Mouse (Mus musculus) intestine, embryonic 16.5 days (tissue): ENCODE results near the gene Armc9. TPM values are rescaled to one million over a fixed set of nuclear protein-coding genes. Genes with fewer than 3 reads are reported as not detected.

Source experiments
- ATAC-seq: fragments of 200-750 bp; cut with Nextera tagmentation; 2 replicates; pipeline ENCODE4 v1.8.0; 2017; ENCODE audit warnings: moderate TSS enrichment, moderate library complexity
- H3K27ac ChIP-seq: fragments of 300-500 bp; sonication (generic); 2 replicates; pipeline ENCODE4 v1.5.1; 2014; ENCODE audit warnings: mild to moderate bottlenecking, low read length
- H3K27me3 ChIP-seq: fragments of 300-500 bp; sonication (generic); replicated peaks from 2 replicates; pipeline ENCODE4 v1.6.1; 2014; ENCODE audit warnings: low read length, control low read depth, mixed read lengths; ENCODE audit not compliant: control insufficient read depth, insufficient read depth
- H3K36me3 ChIP-seq: fragments of 300-500 bp; sonication (generic); 2 replicates; pipeline ENCODE4 v1.6.1; 2014; ENCODE audit warnings: low read length, control low read depth; ENCODE audit not compliant: control insufficient read depth, insufficient read depth
- H3K4me1 ChIP-seq: fragments of 300-500 bp; sonication (generic); 2 replicates; pipeline ENCODE4 v1.6.1; 2014; ENCODE audit warnings: low read length, control low read depth, mixed read lengths; ENCODE audit not compliant: control insufficient read depth, insufficient read depth
- H3K4me2 ChIP-seq: fragments of 300-500 bp; sonication (generic); 2 replicates; pipeline ENCODE4 v1.6.1; 2014; ENCODE audit warnings: low read depth, low read length, control low read depth
- H3K4me3 ChIP-seq: fragments of 300-500 bp; sonication (generic); 2 replicates; pipeline ENCODE4 v1.5.1; 2014; ENCODE audit warnings: mild to moderate bottlenecking, low read length
- H3K9ac ChIP-seq: fragments of 300-500 bp; sonication (generic); 2 replicates; pipeline ENCODE4 v1.6.1; 2014; ENCODE audit warnings: low read depth, low read length
- H3K9me3 ChIP-seq: fragments of 300-500 bp; sonication (generic); 2 replicates; pipeline ENCODE4 v1.6.1; 2016; ENCODE audit warnings: low read length, control low read depth; ENCODE audit not compliant: control insufficient read depth
- WGBS: fragments of 180-500 bp; shearing (Covaris S2); extraction: QIAGEN DNeasy Blood & Tissue Kit; methylation state at CpG from one replicate; pipeline ENCODE4 v1.1.7; 2014; 5-methylcytosine and 5-hydroxymethylcytosine counted together
- polyA plus RNA-seq: library from polyadenylated mRNA; unstranded; fragments of >200 nt; fragmentation: Nextera tagmentation; extraction: Ambion mirVana; gene quantifications from 2 replicates; pipeline ENCODE4 v1.2.1, GENCODE M21; 2015

The Armc9 gene
- polyA plus RNA-seq, 1 experiment from 2014 or later = 15.2 TPM

DNA sequence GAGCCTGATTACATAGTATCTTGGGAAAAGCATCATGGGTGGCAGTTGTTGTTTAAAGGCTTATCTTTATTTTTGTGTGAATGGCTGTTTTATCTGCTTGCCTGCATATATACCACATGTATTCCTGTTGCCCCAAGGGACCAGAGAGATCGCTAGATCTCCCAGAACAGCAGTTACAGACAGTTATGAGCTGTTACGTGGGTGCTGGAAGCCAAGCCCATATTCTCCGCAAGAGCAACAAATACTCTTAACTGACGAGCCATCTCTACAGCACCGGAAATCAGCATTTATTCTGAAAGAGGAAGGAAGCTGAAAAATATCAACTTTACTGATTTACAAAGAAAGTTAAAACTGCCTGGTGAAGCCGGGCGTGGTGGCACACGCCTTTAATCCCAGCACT, 74.1 kb downstream of the Armc9 start:
- ATAC-seq = no peak
- no peaks in the 10 kb centered on the region for H3K36me3 ChIP-seq
- H3K27ac ChIP-seq = no peak overlapping the region

DNA sequence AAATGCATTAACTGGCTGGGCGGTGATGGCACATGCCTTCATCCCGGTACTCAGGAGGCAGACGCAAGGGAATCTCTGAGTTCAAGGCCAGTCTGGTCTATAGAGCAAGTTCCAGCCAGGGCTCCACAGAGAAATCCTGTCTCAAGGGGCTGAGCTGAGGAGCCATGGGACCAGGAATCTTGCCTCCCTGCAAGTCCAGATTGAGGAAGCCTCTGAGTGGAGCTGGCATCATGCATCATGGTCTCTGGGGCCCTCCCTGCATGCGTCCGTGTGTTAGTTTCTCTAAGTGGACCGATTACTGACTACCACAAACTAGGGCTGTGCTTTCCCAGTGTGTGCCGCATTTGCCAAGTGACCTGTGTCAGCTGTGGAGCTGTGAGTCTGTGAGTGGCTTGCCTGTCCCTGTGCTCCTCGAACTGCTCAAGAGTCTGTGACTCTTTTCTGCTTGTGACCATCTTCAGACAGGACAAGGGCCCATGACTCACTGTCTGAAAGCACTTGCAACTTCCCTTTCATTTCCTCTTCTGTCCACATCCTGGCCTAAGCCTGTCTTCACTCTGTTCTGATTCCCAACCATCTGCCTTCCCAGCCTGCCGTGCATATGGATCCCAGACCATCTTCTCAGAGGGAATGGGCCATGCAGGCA, 74.7 kb downstream of the Armc9 start:
- Histone ChIP-seq H3K4me1 (no peaks in the 10 kb centered on the region), H3K4me2 (no peak overlapping the region), H3K27ac (peak overlapping the region; percentile 19; the same call in 1 of the 2 replicates), H3K36me3 (no peaks in the 10 kb centered on the region), H3K9ac (no peak overlapping the region), H3K9me3 (no peaks in the 10 kb centered on the region), H3K27me3 (no peaks in the 10 kb centered on the region), H3K4me3 (no peak overlapping the region)
- no peak for ATAC-seq
- WGBS = 88% methylated on average over 9 of the region's 9 CpGs

More for the DNA sequence above, 74.1 kb downstream of the Armc9 start:
- H3K9ac ChIP-seq = no peak overlapping the region
- no peak overlapping the region for H3K4me3 ChIP-seq
- H3K27me3 ChIP-seq = no peaks in the 10 kb centered on the region
- H3K9me3 ChIP-seq = no peaks in the 10 kb centered on the region
- WGBS = 85% methylated on average over 8 of the region's 8 CpGs
- no peak overlapping the region for H3K4me2 ChIP-seq
- H3K4me1 ChIP-seq = no peaks in the 10 kb centered on the region

DNA sequence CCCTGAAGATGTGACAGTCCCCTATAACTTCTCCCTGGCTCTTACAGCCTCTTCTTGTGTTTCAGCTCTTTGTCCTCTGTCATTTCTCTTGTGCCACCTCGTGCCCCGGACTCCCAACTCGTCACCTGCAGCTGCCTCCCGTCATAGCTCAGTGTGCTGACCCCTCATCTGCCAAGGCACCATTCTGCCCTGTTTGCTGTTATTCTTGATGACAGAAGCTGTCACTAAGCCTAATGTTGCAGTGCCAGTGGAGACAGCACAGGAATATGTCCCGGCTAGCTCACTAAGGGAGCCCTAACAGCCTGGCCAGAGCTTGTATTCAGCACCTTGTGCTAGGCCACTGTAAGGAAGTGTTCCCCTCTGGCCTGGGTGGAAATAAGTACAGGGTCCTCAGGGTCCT, 78.1 kb downstream of the Armc9 start:
- Histone ChIP-seq H3K9me3 (no peaks in the 10 kb centered on the region), H3K9ac (no peak overlapping the region), H3K36me3 (no peaks in the 10 kb centered on the region), H3K4me3 (no peak overlapping the region), H3K4me1 (no peaks in the 10 kb centered on the region), H3K4me2 (no peak overlapping the region), H3K27ac (no peak overlapping the region), H3K27me3 (no peaks in the 10 kb centered on the region)
- 88% methylated on average over 5 of the region's 5 CpGs for WGBS
- no peak for ATAC-seq

DNA sequence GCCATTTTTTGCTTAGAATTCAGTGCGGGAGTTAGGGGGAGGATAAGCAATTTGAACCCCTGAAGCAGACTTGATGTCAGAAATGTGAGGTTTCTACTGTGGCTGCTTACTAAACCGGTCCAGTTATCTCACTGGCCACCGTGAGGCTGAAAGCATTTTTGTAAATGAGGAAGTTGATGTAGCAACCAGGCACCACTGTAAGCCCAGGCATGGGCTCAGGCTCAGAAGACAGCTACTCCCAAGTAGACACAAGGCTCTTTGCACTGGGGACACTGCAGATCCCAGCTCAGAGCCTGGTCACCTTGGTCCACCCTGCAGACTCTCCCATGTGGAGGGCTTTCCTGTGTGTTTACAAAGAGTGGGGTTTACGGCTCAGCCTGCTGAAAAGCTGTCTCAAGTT, 79.2 kb downstream of the Armc9 start:
- H3K9me3 ChIP-seq = no peaks in the 10 kb centered on the region
- no peak for ATAC-seq
- H3K4me2 ChIP-seq = no peak overlapping the region
- H3K4me1 ChIP-seq = no peaks in the 10 kb centered on the region
- no peaks in the 10 kb centered on the region for H3K36me3 ChIP-seq
- no peak overlapping the region for H3K4me3 ChIP-seq
- WGBS = 46% methylated on average over 4 of the region's 4 CpGs
- no peaks in the 10 kb centered on the region for H3K27me3 ChIP-seq
- H3K27ac ChIP-seq = no peak overlapping the region
- H3K9ac ChIP-seq = no peak overlapping the region

DNA sequence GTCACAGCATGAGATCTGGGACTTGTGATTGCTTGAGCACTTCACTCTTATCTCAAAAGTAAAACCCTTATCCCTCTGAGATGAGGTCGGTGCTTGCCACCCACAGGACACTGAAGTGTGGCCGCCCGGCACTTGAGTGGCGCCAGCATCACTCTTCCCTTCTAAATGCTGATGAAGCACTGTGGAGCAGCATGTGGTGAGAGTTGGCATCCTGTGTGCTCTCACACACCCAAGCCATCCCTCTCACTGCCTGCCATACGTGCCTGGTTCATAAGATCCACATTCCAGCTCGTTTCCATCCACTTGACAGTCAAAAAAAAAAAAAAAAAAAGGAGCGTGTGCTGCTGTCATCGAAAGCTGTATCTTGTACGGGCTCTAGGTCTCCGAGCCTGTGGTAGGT, 80.5 kb downstream of the Armc9 start:
- Histone ChIP-seq H3K9ac (no peak overlapping the region), H3K4me1 (no peaks in the 10 kb centered on the region), H3K9me3 (no peaks in the 10 kb centered on the region), H3K27ac (no peak overlapping the region), H3K27me3 (no peaks in the 10 kb centered on the region), H3K4me2 (no peak overlapping the region), H3K4me3 (no peak overlapping the region), H3K36me3 (no peaks in the 10 kb centered on the region)
- ATAC-seq = no peak
- 79% methylated on average over 10 of the region's 10 CpGs for WGBS

DNA sequence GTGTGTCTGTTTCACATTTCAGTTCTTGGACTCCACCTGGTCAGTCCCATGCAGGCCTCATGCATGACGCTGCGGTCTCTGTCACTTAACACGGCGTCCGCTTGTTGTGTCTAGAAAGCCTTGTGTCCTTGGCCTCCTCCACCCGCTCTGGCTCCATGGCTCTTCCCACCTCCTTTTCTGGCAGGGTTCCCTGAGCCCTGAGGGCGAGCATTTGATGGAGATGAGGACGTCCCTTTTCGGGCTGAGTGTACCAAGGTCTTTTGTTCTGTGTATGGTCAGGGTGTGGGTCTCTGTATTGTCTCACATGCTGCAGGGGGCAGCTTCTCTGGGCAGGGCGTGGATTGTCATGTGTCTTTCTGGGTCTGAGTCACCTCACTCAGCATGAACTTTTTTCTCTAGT, 81.9 kb downstream of the Armc9 start:
- Histone ChIP-seq H3K9me3 (no peaks in the 10 kb centered on the region), H3K9ac (no peak overlapping the region), H3K4me1 (no peaks in the 10 kb centered on the region), H3K36me3 (no peaks in the 10 kb centered on the region), H3K27ac (no peak overlapping the region), H3K4me3 (no peak overlapping the region), H3K4me2 (no peak overlapping the region), H3K27me3 (no peaks in the 10 kb centered on the region)
- ATAC-seq = no peak
- 88% methylated on average over 10 of the region's 10 CpGs for WGBS

DNA sequence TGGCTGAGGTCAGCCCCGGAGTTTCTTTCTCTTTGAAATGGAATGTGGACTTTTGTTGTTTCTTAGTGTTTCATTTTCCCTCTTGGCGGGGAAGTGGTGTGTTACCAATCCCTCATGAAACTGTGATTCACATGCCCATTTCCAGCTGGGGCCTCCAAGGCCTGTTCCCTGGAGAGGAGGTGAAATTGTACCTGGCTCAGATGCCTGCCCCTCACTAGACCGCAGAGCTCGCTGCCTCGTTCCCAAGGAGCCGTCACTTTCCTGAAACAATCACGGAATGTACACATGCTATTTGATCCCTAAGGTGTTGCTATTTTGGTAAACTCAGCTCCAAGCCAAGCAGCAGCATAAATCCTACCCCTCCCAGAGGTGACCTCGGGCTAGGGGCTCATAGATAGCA, 84.4 kb downstream of the Armc9 start:
- Histone ChIP-seq H3K9me3 (no peaks in the 10 kb centered on the region), H3K9ac (no peak overlapping the region), H3K4me2 (no peak overlapping the region), H3K27ac (no peak overlapping the region), H3K4me3 (no peak overlapping the region), H3K27me3 (no peaks in the 10 kb centered on the region), H3K4me1 (no peaks in the 10 kb centered on the region), H3K36me3 (no peaks in the 10 kb centered on the region)
- WGBS = 73% methylated on average over 8 of the region's 8 CpGs
- ATAC-seq = no peak

DNA sequence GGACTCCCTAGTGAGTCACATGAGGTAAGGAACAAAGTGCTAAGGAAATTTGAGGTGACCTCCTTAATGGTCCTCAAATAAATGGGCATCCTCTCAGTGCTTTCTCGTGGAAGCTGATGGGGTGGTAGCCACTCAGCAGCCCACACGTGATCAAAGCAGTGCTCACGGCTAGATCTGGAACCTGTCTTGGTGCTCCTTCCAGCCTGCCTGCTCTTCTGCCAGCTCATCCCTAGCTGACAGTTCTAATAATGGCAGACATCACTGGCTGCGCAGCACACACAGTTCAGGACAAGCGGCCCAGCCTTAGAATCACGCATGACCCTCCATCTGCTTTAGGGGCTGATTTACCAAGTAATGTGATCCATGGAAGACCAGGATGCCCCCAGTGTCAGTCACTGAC, 85.3 kb downstream of the Armc9 start:
- H3K27me3 ChIP-seq = no peaks in the 10 kb centered on the region
- 80% methylated on average over 6 of the region's 6 CpGs for WGBS
- no peaks in the 10 kb centered on the region for H3K36me3 ChIP-seq
- H3K9ac ChIP-seq = no peak overlapping the region
- no peaks in the 10 kb centered on the region for H3K9me3 ChIP-seq
- no peak overlapping the region for H3K4me2 ChIP-seq
- no peaks in the 10 kb centered on the region for H3K4me1 ChIP-seq
- no peak for ATAC-seq
- no peak overlapping the region for H3K4me3 ChIP-seq
- H3K27ac ChIP-seq = no peak overlapping the region

DNA sequence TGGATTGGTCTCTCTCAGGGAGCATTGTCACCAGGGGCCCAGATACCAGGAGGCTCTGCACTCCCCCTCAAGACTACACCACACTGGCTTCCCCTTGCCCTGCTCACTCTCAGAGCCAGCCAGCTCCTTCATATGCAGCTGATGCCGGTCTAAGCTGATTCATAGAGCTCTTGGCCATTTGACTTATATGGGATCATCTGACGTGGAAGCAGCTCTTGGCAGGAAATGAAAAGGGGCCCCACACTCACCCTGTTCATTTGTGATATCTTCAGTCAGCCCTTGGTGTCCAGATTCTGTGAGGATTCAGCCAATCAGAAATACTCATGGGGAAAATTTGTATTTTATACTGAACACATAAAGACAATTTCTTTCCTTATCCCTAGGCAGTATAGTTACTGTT, 86.4 kb downstream of the Armc9 start:
- no peaks in the 10 kb centered on the region for H3K36me3 ChIP-seq
- no peak overlapping the region for H3K4me2 ChIP-seq
- no peak overlapping the region for H3K27ac ChIP-seq
- H3K9ac ChIP-seq = no peak overlapping the region
- no peaks in the 10 kb centered on the region for H3K27me3 ChIP-seq
- WGBS = 41% methylated on average over 2 of the region's 2 CpGs
- H3K9me3 ChIP-seq = no peaks in the 10 kb centered on the region
- no peak overlapping the region for H3K4me3 ChIP-seq
- ATAC-seq = no peak
- no peaks in the 10 kb centered on the region for H3K4me1 ChIP-seq

DNA sequence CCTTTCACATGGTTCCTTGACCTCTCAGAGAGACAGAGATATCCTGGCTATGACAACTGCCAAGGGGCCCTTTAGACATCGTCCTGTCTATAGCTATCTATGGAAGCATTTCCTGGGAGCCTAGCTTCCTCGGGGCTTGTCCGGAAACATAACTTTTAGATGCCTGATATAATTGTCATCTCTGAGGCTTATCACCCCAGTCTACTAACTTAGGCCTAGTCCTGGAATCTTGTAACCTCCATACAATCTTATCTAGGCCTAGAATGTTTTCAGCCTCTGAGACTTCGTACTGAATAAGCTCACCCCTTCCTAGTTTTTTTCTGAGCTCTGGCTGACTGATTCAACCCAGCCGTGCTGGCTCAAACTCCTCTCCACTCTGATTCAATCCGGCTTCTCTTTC, 88.9 kb downstream of the Armc9 start:
- Histone ChIP-seq H3K9me3 (no peaks in the 10 kb centered on the region), H3K4me2 (no peak overlapping the region), H3K27me3 (no peaks in the 10 kb centered on the region), H3K9ac (no peak overlapping the region), H3K27ac (no peak overlapping the region), H3K36me3 (no peaks in the 10 kb centered on the region), H3K4me1 (no peaks in the 10 kb centered on the region), H3K4me3 (no peak overlapping the region)
- WGBS = 75% methylated on average over 6 of the region's 6 CpGs
- no peak for ATAC-seq
